Mouse (Mus musculus): ENCODE data around the gene Sardh. TPM values are rescaled to one million over a fixed set of nuclear protein-coding genes. Genes with fewer than 3 reads are reported as not detected.

The Sardh gene
- total and polyA plus RNA-seq, 3 experiments, result 0.13 TPM; not detected in 2

DNA sequence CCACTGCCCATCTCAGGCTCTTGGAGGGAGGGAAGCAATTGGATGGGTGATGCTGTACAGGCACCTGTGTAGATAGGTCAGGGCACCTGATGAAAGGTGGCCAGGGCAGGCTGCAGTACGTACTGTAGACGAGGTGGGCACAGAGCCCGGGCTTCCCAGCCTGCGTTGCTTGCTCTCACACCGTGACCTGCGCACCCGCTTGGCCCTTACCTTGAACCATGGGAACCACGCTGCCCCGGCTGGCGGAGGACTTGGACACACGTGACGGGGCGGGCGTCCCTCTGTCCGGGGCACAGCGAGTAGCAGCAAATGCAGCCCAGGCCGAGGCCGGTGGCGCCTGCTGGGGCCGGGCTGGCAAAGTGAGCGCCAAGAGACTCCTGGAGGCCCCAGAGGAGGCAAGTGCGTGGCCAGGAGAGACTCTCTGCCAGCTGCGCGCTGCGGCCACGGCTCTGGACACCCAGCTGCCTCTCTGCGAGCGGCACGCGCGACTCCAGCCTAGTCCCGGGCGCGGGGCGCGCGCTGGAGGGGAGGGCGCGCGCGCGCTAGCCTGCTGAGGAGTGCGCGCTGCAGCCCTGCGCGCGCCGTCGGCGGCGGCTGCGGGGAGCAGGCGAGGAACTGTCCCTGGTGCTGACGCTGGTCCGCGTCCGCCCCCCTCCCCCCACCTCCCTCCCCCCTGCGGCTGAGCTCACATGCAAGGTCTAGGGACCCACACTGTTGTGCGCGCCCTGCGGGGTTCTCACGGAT lies 106.0 kb downstream of the Sardh start, which contains the start of gene Fam163b:
TSS of gene Fam163b (minus strand) at position 542 of the 744 bp plus-strand sequence.
- in situ Hi-C loops (cut with MboI; ENCODE audit: low pct_ligation_motif_present, low pct_unique_long_range_greater_than_20kb, low sequenced_read_pairs), result no loop called here
- no peak within 1 kb of the TSS for H3K9ac ChIP-seq (ENCODE audit: insufficient read depth, low read depth)

More for the DNA sequence above, 106.0 kb downstream of the Sardh start, which contains the start of gene Fam163b:
- TF ChIP-seq ETS1 (conservative IDR thresholded peaks at IDR 0.05; ENCODE audit: low read depth, low read length), result no peak
- TF ChIP-seq ZKSCAN1 (IDR thresholded peaks at IDR 0.05; ENCODE audit: borderline replicate concordance, low read depth, low read length), result no peak
- TF ChIP-seq TCF12 (IDR thresholded peaks at IDR 0.05; ENCODE audit: low read depth, low read length), result no peak
- TF ChIP-seq EP300 (IDR thresholded peaks at IDR 0.05; ENCODE audit: low read length), result no peak
- no peak for TF ChIP-seq MAZ (IDR thresholded peaks at IDR 0.05; ENCODE audit: low read depth, low read length)
- no peak for TF ChIP-seq CTCF (conservative IDR thresholded peaks at IDR 0.05 in 1 of 2, IDR thresholded peaks at IDR 0.05 in 1 of 2; ENCODE audit: low read depth in 2 of 2, low read length in 2 of 2)
- TF ChIP-seq NRF1 (IDR thresholded peaks at IDR 0.05; ENCODE audit: low read depth, low read length), result no peak
- TF ChIP-seq RAD21 (IDR thresholded peaks at IDR 0.05; ENCODE audit: low read depth, low read length), result no peak
- TF ChIP-seq MAX (IDR thresholded peaks at IDR 0.05; ENCODE audit: low read length), result no peak
- TF ChIP-seq CHD1 (IDR thresholded peaks at IDR 0.05; ENCODE audit: low read depth, low read length), result no peak
- TF ChIP-seq MXI1 (IDR thresholded peaks at IDR 0.05; ENCODE audit: low read depth, low read length), result no peak
- TF ChIP-seq E2F4 (IDR thresholded peaks at IDR 0.05; ENCODE audit: insufficient replicate concordance, low read depth, low read length), result no peak
- TF ChIP-seq CHD2 (IDR thresholded peaks at IDR 0.05; ENCODE audit: low read length), result no peak
- no peak for TF ChIP-seq MEF2A (IDR thresholded peaks at IDR 0.05; ENCODE audit: borderline replicate concordance, low read depth, low read length)
- no peak for TF ChIP-seq IRF4 (IDR thresholded peaks at IDR 0.05; ENCODE audit: low read depth, low read length)
- no peak for TF ChIP-seq USF2 (conservative IDR thresholded peaks at IDR 0.05; ENCODE audit: low read depth, low read length)
- Histone ChIP-seq H3K27me3 (replicated peaks) (peaks cover 91% of the 10 kb centered on the region), H3K9me3 (replicated peaks; ENCODE audit: low read length) (no peaks in the 10 kb centered on the region), H3K4me3 (replicated peaks in 1 of 3; ENCODE audit: low read depth in 2 of 3, low read length in 2 of 3, poor library complexity in 1 of 3) (no peak within 1 kb of the TSS), H3K4me2 (ENCODE audit: insufficient read depth, low read depth, poor library complexity, severe bottlenecking) (no peak within 1 kb of the TSS), H3K27ac (ENCODE audit: insufficient read depth, low read depth) (no peak within 1 kb of the TSS), H3K4me1 (ENCODE audit: control insufficient read depth in 1 of 2, insufficient read depth in 2 of 2) (no peaks in the 10 kb centered on the region), H3K79me2 (replicated peaks; ENCODE audit: control insufficient read depth, extremely low read depth, insufficient read depth, poor library complexity, severe bottlenecking) (no peaks in the 10 kb centered on the region), H3K36me3 (replicated peaks in 1 of 2; ENCODE audit: control insufficient read depth in 1 of 2, insufficient read depth in 1 of 2, low read length in 1 of 2) (no peaks in the 10 kb centered on the region)
- dilution Hi-C loops (cut with MboI; ENCODE audit: extremely low pct_ligation_motif_present, extremely low pct_unique_long_range_greater_than_20kb, low sequenced_read_pairs), result no loop called here
- DNase-seq (ENCODE audit: extremely low read depth), result no peak

Other genes with a start within 250 kb of the Sardh start
- 9.9 and 10.3 TPM in 2 replicates for gene Cacfd1, start 238.4 kb downstream of the Sardh start, total RNA-seq (2012; rRNA removed)
- gene Cacfd1, start 238.4 kb downstream of the Sardh start, total RNA-seq (2014; rRNA removed), result 5.4 and 6.4 TPM in 2 replicates
- gene Cacfd1, start 238.4 kb downstream of the Sardh start, polyA plus RNA-seq (2012; ENCODE audit: insufficient read length, low read depth), result 18.8 and 20.2 TPM in 2 replicates
- 49.8 and 55.9 TPM in 2 replicates for gene Slc2a6, start 220.3 kb downstream of the Sardh start, total RNA-seq (2012; rRNA removed)
- gene Slc2a6, start 220.3 kb downstream of the Sardh start, total RNA-seq (2014; rRNA removed), result 37.3 and 43.3 TPM in 2 replicates
- 17.1 and 22.1 TPM in 2 replicates for gene Slc2a6, start 220.3 kb downstream of the Sardh start, polyA plus RNA-seq (2012; ENCODE audit: insufficient read length, low read depth)
- not detected in 2 replicates for gene Mymk, start 176.2 kb downstream of the Sardh start, total RNA-seq (2012; rRNA removed)
- gene Mymk, start 176.2 kb downstream of the Sardh start, total RNA-seq (2014; rRNA removed), result not detected in 2 replicates
- gene Mymk, start 176.2 kb downstream of the Sardh start, polyA plus RNA-seq (2012; ENCODE audit: insufficient read length, low read depth), result not detected in 2 replicates
- gene Adamtsl2, start 169.0 kb downstream of the Sardh start, total RNA-seq (2012; rRNA removed), result 0.13 TPM in 1 of 2 replicates, not detected in the other
- not detected in 2 replicates for gene Adamtsl2, start 169.0 kb downstream of the Sardh start, total RNA-seq (2014; rRNA removed)
- gene Adamtsl2, start 169.0 kb downstream of the Sardh start, polyA plus RNA-seq (2012; ENCODE audit: insufficient read length, low read depth), result not detected in 2 replicates
- not detected in 2 replicates for gene Fam163b, start 105.8 kb downstream of the Sardh start, total RNA-seq (2012; rRNA removed)
- not detected in 2 replicates for gene Fam163b, start 105.8 kb downstream of the Sardh start, total RNA-seq (2014; rRNA removed)
- not detected in 2 replicates for gene Fam163b, start 105.8 kb downstream of the Sardh start, polyA plus RNA-seq (2012; ENCODE audit: insufficient read length, low read depth)
- not detected in 2 replicates for gene Dbh, start 83.1 kb downstream of the Sardh start, total RNA-seq (2012; rRNA removed)
- not detected in 2 replicates for gene Dbh, start 83.1 kb downstream of the Sardh start, total RNA-seq (2014; rRNA removed)
- not detected in 2 replicates for gene Dbh, start 83.1 kb downstream of the Sardh start, polyA plus RNA-seq (2012; ENCODE audit: insufficient read length, low read depth)
- 46.6 and 48.5 TPM in 2 replicates for gene Vav2, start 178.7 kb upstream of the Sardh start, total RNA-seq (2012; rRNA removed)
- gene Vav2, start 178.7 kb upstream of the Sardh start, total RNA-seq (2014; rRNA removed), result 31.5 and 31.7 TPM in 2 replicates
- gene Vav2, start 178.7 kb upstream of the Sardh start, polyA plus RNA-seq (2012; ENCODE audit: insufficient read length, low read depth), result 46.8 and 47.3 TPM in 2 replicates
- 0.92 and 2.1 TPM in 2 replicates for gene Brd3os, start 194.0 kb upstream of the Sardh start, total RNA-seq (2012; rRNA removed)
- 0.74 and 1.2 TPM in 2 replicates for gene Brd3os, start 194.0 kb upstream of the Sardh start, total RNA-seq (2014; rRNA removed)
- gene Brd3os, start 194.0 kb upstream of the Sardh start, polyA plus RNA-seq (2012; ENCODE audit: insufficient read length, low read depth), result 1.2 and 1.8 TPM in 2 replicates